In genomic region chr11:76912055-76912395, GRCm38 (mm10) we compare ENCODE assay signal across 9 mouse cellular contexts. TPM values are rescaled to one million over a fixed set of nuclear protein-coding genes. Genes with fewer than 3 reads are reported as not detected.
DNase-seq lines count a peak whose midpoint lies in the region; ATAC-seq and TF ChIP-seq lines count a peak whose summit lies in the region.
"Had no signal": no experiment of that assay in that cellular context is flagged by ENCODE, and none has a peak within 500 bp of the region (broad histone marks: within the 10 kb centered on the region; RNA-seq: fewer than 3 reads in every experiment).

No protein-coding gene starts in this region.

- peak overlapping the region; percentile 20; the same call in 1 of the 2 replicates for H3K4me2 ChIP-seq in heart, embryonic 11.5 days
- H3K4me2 ChIP-seq: neural tube, embryonic 13.5 days had no signal

- H3K4me3 ChIP-seq in heart, embryonic 11.5 days (ENCODE audit: low read depth, low read length) = no peak overlapping the region
- no peak overlapping the region for H3K4me3 ChIP-seq in left cerebral cortex, adult 2 months
- H3K4me3 ChIP-seq: neural tube, embryonic 13.5 days had no signal

- no peak for TF ChIP-seq CTCF in left cerebral cortex, adult 2 months (IDR thresholded peaks at IDR 0.05)

- 11% methylated on average over 7 of the region's 7 CpGs for WGBS in heart, embryonic 11.5 days (ENCODE audit: insufficient replicate concordance)

- peaks cover 27% of the 10 kb centered on the region for H3K4me1 ChIP-seq in heart, embryonic 11.5 days (ENCODE audit: control insufficient read depth, insufficient read depth, low read length)

- H3K27ac ChIP-seq in heart, embryonic 11.5 days (ENCODE audit: low read depth, low read length) = no peak overlapping the region
- no peak overlapping the region for H3K27ac ChIP-seq in left cerebral cortex, adult 2 months
- H3K27ac ChIP-seq: neural tube, embryonic 13.5 days had no signal

- H3K9me3 ChIP-seq in heart, embryonic 11.5 days (replicated peaks; ENCODE audit: control insufficient read depth, low read length) = no peaks in the 10 kb centered on the region
- H3K9me3 ChIP-seq: neural tube, embryonic 13.5 days had no signal

- ATAC-seq in heart, embryonic 11.5 days (replicated peaks; ENCODE audit: insufficient number of reproducible peaks, low FRiP score, low TSS enrichment) = no peak
- ATAC-seq in inflammation-experienced regulatory T-cells, adult 6 months = no peak

- intact Hi-C loops in heart, postnatal 36 days (cut with DNase I) = no loop called here
- intact Hi-C loops in left cerebral cortex, adult 2 months (cut with DNase I) = no loop called here

- H3K36me3 ChIP-seq in heart, embryonic 11.5 days (ENCODE audit: control insufficient read depth, insufficient read depth, low read length) = no peaks in the 10 kb centered on the region
- H3K36me3 ChIP-seq: neural tube, embryonic 13.5 days had no signal

- no peak overlapping the region for H3K9ac ChIP-seq in heart, embryonic 11.5 days (ENCODE audit: low read depth, low read length)
- H3K9ac ChIP-seq: neural tube, embryonic 13.5 days had no signal

- no peak for DNase-seq in heart, postnatal 36 days
- peak; percentile 94 for DNase-seq in brain, adult 2 months (ENCODE audit: low read depth, low spot score)
- DNase-seq in frontal cortex, postnatal 36 days (ENCODE audit: low spot score in 2 of 2) = peak; percentile 39 to 67
- DNase-seq in left cerebral cortex, adult 2 months (ENCODE audit: extremely low spot score in 1 of 2, low spot score in 2 of 2) = peak; percentile 26 to 35
- DNase-seq in spleen, postnatal 14 days (ENCODE audit: low spot score in 2 of 2) = no peak
- no peak for DNase-seq in spleen, adult 12 weeks (ENCODE audit: low spot score)

- no peaks in the 10 kb centered on the region for H3K27me3 ChIP-seq in heart, embryonic 11.5 days (ENCODE audit: control insufficient read depth, insufficient read depth, low read length)
- H3K27me3 ChIP-seq: neural tube, embryonic 13.5 days had no signal

RNA-seq across cellular contexts. Expression of gene Tmigd1, which starts 10.1 kb away (rescaled TPM):
- 0.23 TPM in 1 of 2 replicates, not detected in the other for polyA plus RNA-seq in heart, embryonic 11.5 days (2014; fragmentation: Nextera tagmentation; extraction: Ambion mirVana)
- under 1 TPM; 0.22 to 0.27 TPM for total RNA-seq in heart, postnatal 36 days (2021)
- not detected for total RNA-seq in left cerebral cortex, adult 2 months (2021)
- polyA plus RNA-seq in inflammation-experienced regulatory T-cells, adult 6 months (2017; shearing (Covaris generic)) = 1 to 10 TPM in 2 of 3 experiments, under 1 TPM in 1; 0.42 to 2.8 (median 1.1) TPM

RNA-seq across cellular contexts. Expression of gene Blmh, which starts 12.6 kb away (rescaled TPM):
- 89.0 and 111 TPM in 2 replicates for polyA plus RNA-seq in heart, embryonic 11.5 days (2014; fragmentation: Nextera tagmentation; extraction: Ambion mirVana)
- total RNA-seq in heart, postnatal 36 days (2021) = 10 to 100 TPM; 34.1 to 40.7 TPM
- 10 to 100 TPM; 52.4 to 58.8 TPM for total RNA-seq in left cerebral cortex, adult 2 months (2021)
- polyA plus RNA-seq in inflammation-experienced regulatory T-cells, adult 6 months (2017; shearing (Covaris generic)) = 100 to 1,000 TPM in 1 of 3 experiments, 10 to 100 TPM in 2; 83.8 to 135 (median 88.1) TPM

Comparison
In these comparisons a context has a peak if more than half of its experiments do, and no peak if none do; other contexts are left out.
1. DNase-seq: peak in brain, adult 2 months (single experiment), frontal cortex, postnatal 36 days (2 of 2) and left cerebral cortex, adult 2 months (2 of 2); none in heart, postnatal 36 days (0 of 2), spleen, postnatal 14 days (0 of 2) and spleen, adult 12 weeks (single experiment).